Mouse (Mus musculus) gonadal fat pad, adult 2 months (tissue): Measurements from ENCODE around the gene Vmn1r206. TPM values are rescaled to one million over a fixed set of nuclear protein-coding genes. Genes with fewer than 3 reads are reported as not detected.
"Not testable (repeated sequence)": the region's sequence is repeated elsewhere in the genome, so short reads cannot be mapped to it uniquely, and the experiment has no call there.

Source experiments
- DNase-seq: peaks from one replicate; pipeline ENCODE4 v3.0.0-alpha.2; 2012; ENCODE audit warnings: low read depth
- polyA plus RNA-seq: library from polyadenylated mRNA; depleted of rRNA; stranded (reverse); fragments of >200 nt; gene quantifications from 2 replicates; pipeline ENCODE4 v1.2.3, GENCODE M21; 2012; rRNA removed

Vmn1r206 gene
- polyA plus RNA-seq: not detected in 2 replicates

DNA sequence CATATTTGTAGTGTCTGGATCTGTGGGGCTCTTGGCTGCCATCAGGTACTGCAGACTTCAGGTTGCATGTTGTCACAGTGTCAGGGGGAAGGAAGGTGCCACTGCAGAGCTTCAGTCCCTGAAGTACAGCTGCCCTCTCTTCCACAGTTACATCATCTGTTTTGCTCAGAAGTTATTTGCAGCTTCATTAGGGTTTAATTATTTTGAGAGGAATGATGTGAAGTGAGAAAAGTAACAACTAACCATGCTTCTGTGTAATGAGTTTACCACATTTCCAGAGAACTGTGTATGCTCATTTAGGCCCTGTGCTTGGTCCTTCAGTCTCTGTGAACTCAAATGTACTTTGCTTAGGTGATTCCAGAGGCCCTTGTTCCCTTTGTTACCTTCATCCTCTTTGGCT lies at the start of gene Vmn1r206:
TSS of gene Vmn1r206 (minus strand) at position 101 of the 400 bp plus-strand sequence.
- not testable (repeated sequence) for DNase-seq

DNA sequence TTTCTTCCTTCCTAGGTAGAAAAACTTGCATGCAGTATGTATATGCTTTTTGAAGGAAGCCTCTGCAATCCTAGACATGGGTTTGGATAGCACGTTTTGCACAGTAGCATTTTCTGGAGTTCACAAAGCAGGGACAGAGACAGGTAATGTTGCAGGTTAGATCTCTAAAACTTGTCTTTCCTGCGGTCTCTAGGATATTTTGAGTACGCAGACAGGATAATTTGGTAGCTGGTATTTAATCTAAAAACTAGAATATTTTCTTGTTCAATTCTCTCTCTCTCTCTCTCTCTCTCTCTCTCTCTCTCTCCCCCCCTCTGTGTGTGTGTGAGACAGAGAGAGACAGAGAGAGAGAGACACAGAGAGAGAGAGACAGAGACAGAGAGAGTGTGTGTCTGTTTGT lies 31.2 kb downstream of the Vmn1r206 start, which contains the start of gene Vmn1r205:
TSS of gene Vmn1r205 (minus strand) at position 101 of the 400 bp plus-strand sequence.
- DNase-seq: no peak

- not testable (repeated sequence) for DNase-seq
Measured at GRCm38 (mm10) chr13:22583336-22583735, 40.7 kb downstream of the Vmn1r206 start.

DNA sequence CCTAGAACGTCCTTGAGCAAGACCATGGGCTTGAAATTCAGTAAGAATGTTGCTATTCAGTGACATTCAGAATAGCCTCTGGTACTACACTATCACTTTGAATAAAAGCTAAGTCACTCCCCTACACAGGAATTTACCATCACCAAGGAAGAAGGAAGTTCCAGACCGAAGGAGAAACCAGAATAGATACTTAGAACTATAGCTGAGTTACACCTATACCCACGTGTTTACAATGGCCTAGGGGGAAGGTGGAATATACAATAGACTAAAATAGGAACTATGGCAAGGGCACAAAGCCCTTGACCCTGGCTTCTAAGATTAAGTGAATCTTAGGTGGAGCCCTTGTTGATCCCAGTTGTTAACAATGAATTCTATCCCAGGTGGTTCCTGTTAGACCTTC lies 49.1 kb downstream of the Vmn1r206 start:
- not testable (repeated sequence) for DNase-seq

Other genes starting within 250 kb of the Vmn1r206 start
- not detected in 2 replicates for gene Vmn1r199, start 244.4 kb downstream of the Vmn1r206 start, polyA plus RNA-seq
- not detected in 2 replicates for gene Vmn1r200, start 233.9 kb downstream of the Vmn1r206 start, polyA plus RNA-seq
- not detected in 2 replicates for gene Vmn1r201, start 152.3 kb downstream of the Vmn1r206 start, polyA plus RNA-seq
- 0.03 TPM in 1 of 2 replicates, not detected in the other for gene Vmn1r202, start 118.9 kb downstream of the Vmn1r206 start, polyA plus RNA-seq
- not detected in 2 replicates for gene Vmn1r203, start 106.1 kb downstream of the Vmn1r206 start, polyA plus RNA-seq
- gene Vmn1r204, start 71.1 kb downstream of the Vmn1r206 start, polyA plus RNA-seq: not detected in 2 replicates
- gene Vmn1r205, start 31.3 kb downstream of the Vmn1r206 start, polyA plus RNA-seq: not detected in 2 replicates
- gene Vmn1r207-ps, start 105.4 kb upstream of the Vmn1r206 start, polyA plus RNA-seq: not detected in 2 replicates
- gene Vmn1r208, start 153.1 kb upstream of the Vmn1r206 start, polyA plus RNA-seq: not detected in 2 replicates
- gene Vmn1r209, start 185.4 kb upstream of the Vmn1r206 start, polyA plus RNA-seq: not detected in 2 replicates
- not detected in 2 replicates for gene Vmn1r210, start 207.1 kb upstream of the Vmn1r206 start, polyA plus RNA-seq
- not detected in 2 replicates for gene Vmn1r211, start 233.3 kb upstream of the Vmn1r206 start, polyA plus RNA-seq